Mouse (Mus musculus): ENCODE results near the gene Hnrnpll. TPM values are rescaled to one million over a fixed set of nuclear protein-coding genes. Genes with fewer than 3 reads are reported as not detected.
"Not testable (repeated sequence)": the region's sequence is repeated elsewhere in the genome, so short reads cannot be mapped to it uniquely, and the experiment has no call there.

Hnrnpll gene
- polyA plus RNA-seq, 1 experiment from 2014 or later, result 37.2 TPM

GRCm38 (mm10) chr17:80018239-80018975 is 43.7 kb downstream of the Hnrnpll start:
- Histone ChIP-seq H3K4me3 (no peak overlapping the region), H3K9ac (no peak overlapping the region), H3K36me3 (no peaks in the 10 kb centered on the region), H3K27me3 (no peaks in the 10 kb centered on the region), H3K27ac (no peak overlapping the region), H3K9me3 (replicated peaks) (no peaks in the 10 kb centered on the region), H3K4me2 (peak overlapping the region; percentile 67), H3K4me1 (replicated peaks) (peaks cover 10% of the 10 kb centered on the region)
- WGBS, result 47% methylated on average over 12 of the region's 12 CpGs
- no peak for ATAC-seq (replicated peaks; ENCODE audit: insufficient number of reproducible peaks, insufficient read depth, low FRiP score, low read depth)

GRCm38 (mm10) chr17:80017389-80017788 is 44.7 kb downstream of the Hnrnpll start:
- WGBS, result 49% methylated on average over 12 of the region's 12 CpGs
- Histone ChIP-seq H3K4me2 (no peak overlapping the region), H3K9me3 (replicated peaks) (no peaks in the 10 kb centered on the region), H3K27me3 (no peaks in the 10 kb centered on the region), H3K27ac (no peak overlapping the region), H3K9ac (no peak overlapping the region), H3K4me3 (no peak overlapping the region), H3K4me1 (replicated peaks) (peaks cover 10% of the 10 kb centered on the region), H3K36me3 (no peaks in the 10 kb centered on the region)
- ATAC-seq (replicated peaks; ENCODE audit: insufficient number of reproducible peaks, insufficient read depth, low FRiP score, low read depth), result no peak

DNA sequence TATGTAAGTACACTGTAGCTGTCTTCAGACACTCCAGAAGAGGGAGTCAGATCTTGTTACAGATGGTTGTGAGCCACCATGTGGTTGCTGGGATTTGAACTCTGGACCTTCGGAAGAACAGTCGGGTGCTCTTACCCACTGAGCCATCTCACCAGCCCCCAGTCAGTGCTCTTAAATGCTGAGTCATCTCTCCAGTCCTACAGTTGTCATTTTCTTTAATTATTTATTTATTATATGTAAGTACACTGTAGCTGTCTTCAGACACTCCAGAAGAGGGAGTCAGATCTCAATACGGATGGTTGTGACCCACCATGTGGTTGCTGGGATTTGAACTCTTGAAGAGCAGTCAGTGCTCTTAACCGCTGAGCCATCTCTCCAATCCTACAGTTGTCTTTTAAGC is 45.7 kb downstream of the Hnrnpll start:
- H3K4me2 ChIP-seq; H3K4me1 ChIP-seq (replicated peaks); H3K27me3 ChIP-seq; H3K36me3 ChIP-seq; ATAC-seq (replicated peaks; ENCODE audit: insufficient number of reproducible peaks, insufficient read depth, low FRiP score, low read depth); H3K4me3 ChIP-seq; H3K9me3 ChIP-seq (replicated peaks); H3K27ac ChIP-seq; H3K9ac ChIP-seq: not testable (repeated sequence)
- 87% methylated on average over 4 of the region's 4 CpGs for whole genome bisulfite sequencing

GRCm38 (mm10) chr17:80014361-80014809 is 47.7 kb downstream of the Hnrnpll start:
- Histone ChIP-seq H3K9ac (no peak overlapping the region), H3K9me3 (replicated peaks) (no peaks in the 10 kb centered on the region), H3K36me3 (no peaks in the 10 kb centered on the region), H3K4me3 (no peak overlapping the region), H3K27me3 (no peaks in the 10 kb centered on the region), H3K27ac (no peak overlapping the region), H3K4me2 (no peak overlapping the region), H3K4me1 (replicated peaks) (peaks cover 11% of the 10 kb centered on the region)
- no peak for ATAC-seq (replicated peaks; ENCODE audit: insufficient number of reproducible peaks, insufficient read depth, low FRiP score, low read depth)
- WGBS, result 68% methylated on average over 8 of the region's 8 CpGs

- H3K4me3 ChIP-seq, result no peak overlapping the region
Observed at GRCm38 (mm10) chr17:80009926-80010325, 52.2 kb downstream of the Hnrnpll start.

DNA sequence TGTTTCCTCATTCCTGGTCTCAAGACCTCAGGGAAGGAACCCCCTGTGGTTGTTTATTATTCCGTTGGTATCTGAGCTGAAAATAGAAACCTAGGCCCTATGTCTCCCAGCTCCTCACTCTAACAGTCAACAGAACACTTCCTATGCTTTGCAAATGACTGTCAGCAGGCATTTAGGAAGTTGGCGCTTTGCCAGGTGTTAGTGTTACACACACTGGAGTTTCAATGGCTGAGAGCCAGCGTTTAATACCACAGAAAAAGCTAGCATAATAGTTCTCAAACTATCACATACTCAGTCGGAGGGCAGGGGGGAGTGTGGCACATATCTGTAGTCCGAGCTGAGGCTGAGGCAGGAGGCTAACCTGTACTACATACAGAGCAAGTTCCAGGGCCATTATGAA is 53.3 kb downstream of the Hnrnpll start:
- ATAC-seq (replicated peaks; ENCODE audit: insufficient number of reproducible peaks, insufficient read depth, low FRiP score, low read depth), result peak; percentile 71
- H3K9ac ChIP-seq, result no peak overlapping the region

More at GRCm38 (mm10) chr17:80009926-80010325, 52.2 kb downstream of the Hnrnpll start:
- no peaks in the 10 kb centered on the region for H3K36me3 ChIP-seq
- no peak overlapping the region for H3K4me2 ChIP-seq
- no peaks in the 10 kb centered on the region for H3K9me3 ChIP-seq (replicated peaks)
- no peak for ATAC-seq (replicated peaks; ENCODE audit: insufficient number of reproducible peaks, insufficient read depth, low FRiP score, low read depth)
- no peak overlapping the region for H3K27ac ChIP-seq
- peaks cover 20% of the 10 kb centered on the region for H3K4me1 ChIP-seq (replicated peaks)
- H3K27me3 ChIP-seq, result no peaks in the 10 kb centered on the region
- WGBS, result 53% methylated on average over 15 of the region's 15 CpGs
- no peak overlapping the region for H3K9ac ChIP-seq

DNA sequence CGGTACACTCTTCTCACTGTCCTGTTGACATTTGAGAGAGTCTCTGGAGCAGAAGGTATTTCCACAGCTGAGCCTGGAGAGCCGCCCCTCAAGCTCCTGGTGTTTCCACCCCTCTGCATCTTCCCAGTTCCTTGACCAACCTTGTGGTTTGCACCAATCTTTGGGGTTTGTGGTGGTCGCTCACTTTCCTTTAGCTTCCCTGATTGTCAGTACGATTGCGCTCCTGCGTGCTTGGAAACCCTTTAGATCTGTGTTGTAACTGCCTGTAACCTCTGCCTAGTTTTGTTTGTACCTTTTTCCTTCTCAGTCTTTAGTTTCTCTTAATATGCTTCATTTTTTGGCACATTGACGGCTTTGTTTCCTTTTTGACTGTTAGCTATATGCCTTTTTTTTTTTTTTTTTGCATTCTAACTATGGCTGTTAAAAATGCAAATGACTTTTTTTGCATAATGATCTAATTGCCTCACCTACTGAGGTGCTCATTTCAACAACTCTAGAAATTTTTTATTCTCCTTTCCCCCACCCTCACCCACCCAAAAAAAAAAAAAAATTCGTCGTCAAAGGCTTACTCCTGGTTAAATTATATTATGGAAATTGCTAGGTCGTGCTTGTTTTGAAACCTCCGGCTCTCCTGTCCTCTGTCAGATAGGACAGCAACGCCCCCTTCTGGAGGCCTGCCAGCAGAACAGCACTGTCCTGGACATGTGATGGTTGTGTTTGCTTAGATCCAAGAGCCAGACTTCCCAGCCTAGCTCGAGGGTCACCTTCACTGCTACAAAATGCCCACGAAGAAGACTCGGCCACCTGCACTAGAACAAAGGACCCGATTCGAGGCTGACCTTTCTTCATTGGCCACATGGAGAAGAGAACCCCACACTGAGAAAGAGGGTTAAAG is 57.5 kb downstream of the Hnrnpll start:
- H3K4me1 ChIP-seq (replicated peaks), result peaks cover 25% of the 10 kb centered on the region
- no peaks in the 10 kb centered on the region for H3K9me3 ChIP-seq (replicated peaks)
- H3K27ac ChIP-seq, result no peak overlapping the region
- no peak overlapping the region for H3K4me3 ChIP-seq
- no peak overlapping the region for H3K9ac ChIP-seq
- H3K36me3 ChIP-seq, result no peaks in the 10 kb centered on the region
- WGBS, result 39% methylated on average over 17 of the region's 17 CpGs
- H3K4me2 ChIP-seq, result 0 out of 2 replicates have a peak overlapping the region, but pooled peaks have one; percentile 8
- H3K27me3 ChIP-seq, result no peaks in the 10 kb centered on the region
- peak; percentile 60 for ATAC-seq (replicated peaks; ENCODE audit: insufficient number of reproducible peaks, insufficient read depth, low FRiP score, low read depth)

More for the DNA sequence above, 53.3 kb downstream of the Hnrnpll start:
- no peak overlapping the region for H3K4me3 ChIP-seq
- H3K27me3 ChIP-seq, result no peaks in the 10 kb centered on the region
- peaks cover 25% of the 10 kb centered on the region for H3K4me1 ChIP-seq (replicated peaks)
- peak overlapping the region; percentile 75 for H3K27ac ChIP-seq
- no peaks in the 10 kb centered on the region for H3K36me3 ChIP-seq
- WGBS, result 12% methylated on average over 5 of the region's 5 CpGs
- no peaks in the 10 kb centered on the region for H3K9me3 ChIP-seq (replicated peaks)
- peak overlapping the region; percentile 28; the same call in 1 of the 2 replicates for H3K4me2 ChIP-seq

GRCm38 (mm10) chr17:80003851-80004250 is 58.3 kb downstream of the Hnrnpll start:
- H3K27me3 ChIP-seq; ATAC-seq (replicated peaks; ENCODE audit: insufficient number of reproducible peaks, insufficient read depth, low FRiP score, low read depth); H3K27ac ChIP-seq; H3K9ac ChIP-seq; H3K4me3 ChIP-seq; H3K36me3 ChIP-seq; H3K9me3 ChIP-seq (replicated peaks); H3K4me2 ChIP-seq: not testable (repeated sequence)
- WGBS, result 90% methylated on average over 3 of the region's 3 CpGs
- peaks cover 22% of the 10 kb centered on the region for H3K4me1 ChIP-seq (replicated peaks)

GRCm38 (mm10) chr17:80002385-80002852 is 59.7 kb downstream of the Hnrnpll start:
- no peak overlapping the region for H3K4me3 ChIP-seq
- no peak overlapping the region for H3K9ac ChIP-seq
- no peak overlapping the region for H3K27ac ChIP-seq
- no peak for ATAC-seq (replicated peaks; ENCODE audit: insufficient number of reproducible peaks, insufficient read depth, low FRiP score, low read depth)
- 67% methylated on average over 3 of the region's 3 CpGs for WGBS
- H3K4me2 ChIP-seq, result no peak overlapping the region
- H3K27me3 ChIP-seq, result no peaks in the 10 kb centered on the region
- H3K4me1 ChIP-seq (replicated peaks), result peaks cover 12% of the 10 kb centered on the region; the same call in 1 of the 2 replicates
- H3K9me3 ChIP-seq (replicated peaks), result no peaks in the 10 kb centered on the region
- H3K36me3 ChIP-seq, result no peaks in the 10 kb centered on the region

DNA sequence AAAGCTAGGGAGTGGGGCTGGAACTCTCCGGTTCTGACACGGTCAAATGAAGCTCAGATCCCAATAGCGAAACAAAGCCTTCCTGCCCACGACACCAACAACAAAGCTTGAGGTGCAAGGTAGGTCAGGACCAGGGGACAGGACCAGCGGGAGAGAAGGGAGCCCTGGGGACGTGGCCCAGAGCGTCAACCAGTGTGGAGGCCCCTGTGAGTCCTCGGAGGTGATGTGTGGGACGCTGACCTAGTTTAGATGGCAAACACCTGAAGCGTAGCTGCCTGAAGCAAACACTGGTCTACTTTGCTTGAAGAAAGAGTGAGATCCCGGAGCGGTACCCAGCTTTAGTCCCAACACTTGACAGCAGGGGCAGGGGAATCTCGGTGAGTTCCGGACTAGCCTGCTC is 62.5 kb downstream of the Hnrnpll start:
- no peaks in the 10 kb centered on the region for H3K27me3 ChIP-seq
- ATAC-seq (replicated peaks; ENCODE audit: insufficient number of reproducible peaks, insufficient read depth, low FRiP score, low read depth), result no peak
- no peak overlapping the region for H3K9ac ChIP-seq
- H3K4me3 ChIP-seq, result no peak overlapping the region
- peaks cover 4% of the 10 kb centered on the region; the same call in 1 of the 2 replicates for H3K4me1 ChIP-seq (replicated peaks)
- no peak overlapping the region for H3K27ac ChIP-seq
- 93% methylated on average over 14 of the region's 14 CpGs for WGBS
- H3K9me3 ChIP-seq (replicated peaks), result no peaks in the 10 kb centered on the region
- no peaks in the 10 kb centered on the region for H3K36me3 ChIP-seq
- H3K4me2 ChIP-seq, result no peak overlapping the region

DNA sequence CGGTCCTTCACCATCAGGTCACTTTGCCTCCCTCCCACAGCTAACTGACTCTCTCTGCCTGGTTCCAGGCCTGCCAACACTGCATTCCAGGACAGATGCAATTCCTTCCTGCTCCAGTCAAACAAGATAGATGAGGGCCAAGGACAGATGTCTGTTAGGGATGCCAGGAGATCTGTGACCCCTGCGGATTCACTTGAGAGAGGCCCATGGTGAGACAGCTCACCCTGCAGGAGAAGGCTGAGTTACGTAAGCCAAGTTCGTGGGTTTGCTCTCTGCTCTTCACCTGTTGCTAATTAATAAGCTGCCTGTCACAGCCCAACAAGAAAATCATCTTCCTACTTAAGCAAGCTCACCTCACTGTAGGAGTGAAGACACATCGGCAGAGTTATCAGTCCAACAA is 63.1 kb downstream of the Hnrnpll start:
- Histone ChIP-seq H3K4me1 (replicated peaks) (no peaks in the 10 kb centered on the region), H3K27ac (no peak overlapping the region), H3K36me3 (no peaks in the 10 kb centered on the region), H3K27me3 (no peaks in the 10 kb centered on the region), H3K4me3 (no peak overlapping the region), H3K9ac (no peak overlapping the region), H3K9me3 (replicated peaks) (no peaks in the 10 kb centered on the region), H3K4me2 (no peak overlapping the region)
- ATAC-seq (replicated peaks; ENCODE audit: insufficient number of reproducible peaks, insufficient read depth, low FRiP score, low read depth), result no peak
- 68% methylated on average over 5 of the region's 5 CpGs for WGBS
